Mouse (Mus musculus) lung, postnatal 0 days (tissue): ENCODE results near the gene Fstl4.

Experiments
- CTCF ChIP-seq: IDR thresholded peaks from 2 replicates; pipeline ENCODE4 v1.5.1; 2016; ENCODE audit warnings: antibody characterized with exemption, mild to moderate bottlenecking
- EP300 ChIP-seq: IDR thresholded peaks from 2 replicates; pipeline ENCODE4 v1.6.1; 2016; ENCODE audit warnings: antibody characterized with exemption, mild to moderate bottlenecking, control low read depth

DNA sequence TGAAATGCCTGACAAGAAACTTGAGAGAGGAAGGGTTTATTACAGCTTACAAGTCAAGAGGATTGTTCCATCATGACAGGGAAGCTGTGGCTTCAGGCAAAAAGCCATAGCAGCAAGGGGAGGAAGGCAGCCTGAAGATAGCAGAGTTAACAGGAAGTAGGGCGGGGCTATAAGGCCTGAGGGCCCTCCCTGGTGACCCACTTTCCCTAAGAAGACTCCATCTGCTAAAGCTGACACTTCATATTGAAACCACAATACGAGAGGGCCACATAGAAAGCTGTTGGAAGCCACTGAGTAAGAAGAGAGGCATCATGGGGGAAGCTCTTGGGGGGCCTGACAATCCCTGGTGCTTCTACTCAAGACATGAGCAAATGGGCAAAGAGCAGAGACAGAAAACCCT is 364.2 kb downstream of the Fstl4 start:
- TF ChIP-seq EP300 (no peak), CTCF (no peak)
